Mouse (Mus musculus): ENCODE data around the gene Rtp3.

Gene Rtp3

GRCm38 (mm10) chr9:110990204-110990603 lies at the start of gene Rtp3:
TSS of gene Rtp3 (minus strand) at chr9:110990583.
- no peak for DNase-seq (ENCODE audit: low spot score in 2 of 2)

GRCm38 (mm10) chr9:111039966-111040365 lies 49.6 kb upstream of the Rtp3 start:
- DNase-seq (ENCODE audit: low spot score in 2 of 2) = no peak

- DNase-seq (ENCODE audit: low spot score in 2 of 2) = no peak
Measured at GRCm38 (mm10) chr9:111033717-111034116, 43.3 kb upstream of the Rtp3 start.

GRCm38 (mm10) chr9:111026791-111027190 lies 36.4 kb upstream of the Rtp3 start:
- no peak for DNase-seq (ENCODE audit: low spot score in 2 of 2)

- no peak for DNase-seq (ENCODE audit: low spot score in 2 of 2)
Measured at GRCm38 (mm10) chr9:111019022-111019421, 28.6 kb upstream of the Rtp3 start, which contains the start of gene Ltf. TSS of gene Ltf (plus strand) at chr9:111019271.

- DNase-seq (ENCODE audit: low spot score in 2 of 2) = no peak
Measured at GRCm38 (mm10) chr9:111015658-111016057, 25.3 kb upstream of the Rtp3 start.

- DNase-seq (ENCODE audit: low spot score in 2 of 2) = no peak
Measured at GRCm38 (mm10) chr9:111012041-111012440, 21.7 kb upstream of the Rtp3 start.

GRCm38 (mm10) chr9:111011550-111011949 lies 21.2 kb upstream of the Rtp3 start:
- no peak for DNase-seq (ENCODE audit: low spot score in 2 of 2)

GRCm38 (mm10) chr9:111009763-111010162 lies 19.4 kb upstream of the Rtp3 start:
- DNase-seq (ENCODE audit: low spot score in 2 of 2) = no peak

- no peak for DNase-seq (ENCODE audit: low spot score in 2 of 2)
Measured at GRCm38 (mm10) chr9:111006544-111006943, 16.2 kb upstream of the Rtp3 start.

- no peak for DNase-seq (ENCODE audit: low spot score in 2 of 2)
Measured at GRCm38 (mm10) chr9:111003279-111003678, 12.9 kb upstream of the Rtp3 start.

GRCm38 (mm10) chr9:111001621-111002020 lies 11.2 kb upstream of the Rtp3 start:
- DNase-seq (ENCODE audit: low spot score in 2 of 2) = no peak

- no peak for DNase-seq (ENCODE audit: low spot score in 2 of 2)
Measured at GRCm38 (mm10) chr9:110999856-111000255, 9.5 kb upstream of the Rtp3 start.

GRCm38 (mm10) chr9:110999056-110999455 lies 8.7 kb upstream of the Rtp3 start:
- DNase-seq (ENCODE audit: low spot score in 2 of 2) = no peak

- DNase-seq (ENCODE audit: low spot score in 2 of 2) = peak; percentile 53 to 78
Measured at GRCm38 (mm10) chr9:110997245-110997644, 6.9 kb upstream of the Rtp3 start.

- DNase-seq (ENCODE audit: low spot score in 2 of 2) = peak; percentile 61 to 68
Measured at GRCm38 (mm10) chr9:110994716-110995172, 4.4 kb upstream of the Rtp3 start.

- no peak for DNase-seq (ENCODE audit: low spot score in 2 of 2)
Measured at GRCm38 (mm10) chr9:110993281-110993709, 2.9 kb upstream of the Rtp3 start.

GRCm38 (mm10) chr9:110989543-110989942 lies 840 bp downstream of the Rtp3 start:
- no peak for DNase-seq (ENCODE audit: low spot score in 2 of 2)

GRCm38 (mm10) chr9:110989141-110989540 lies 1.2 kb downstream of the Rtp3 start:
- DNase-seq (ENCODE audit: low spot score in 2 of 2) = no peak

GRCm38 (mm10) chr9:110988078-110988477 lies 2.3 kb downstream of the Rtp3 start:
- DNase-seq (ENCODE audit: low spot score in 2 of 2) = no peak

GRCm38 (mm10) chr9:110987331-110987730 lies 3.1 kb downstream of the Rtp3 start:
- DNase-seq (ENCODE audit: low spot score in 2 of 2) = no peak

GRCm38 (mm10) chr9:110985951-110986350 lies 4.4 kb downstream of the Rtp3 start:
- no peak for DNase-seq (ENCODE audit: low spot score in 2 of 2)

- DNase-seq (ENCODE audit: low spot score in 2 of 2) = no peak
Measured at GRCm38 (mm10) chr9:110985541-110985940, 4.8 kb downstream of the Rtp3 start.

GRCm38 (mm10) chr9:110984096-110984495 lies 6.3 kb downstream of the Rtp3 start:
- no peak for DNase-seq (ENCODE audit: low spot score in 2 of 2)
